Mouse (Mus musculus): Measurements from ENCODE around the gene Rab43. TPM values are rescaled to one million over a fixed set of nuclear protein-coding genes. Genes with fewer than 3 reads are reported as not detected.

Rab43 gene
- polyA plus RNA-seq, 1 experiment: 46.2 TPM

DNA sequence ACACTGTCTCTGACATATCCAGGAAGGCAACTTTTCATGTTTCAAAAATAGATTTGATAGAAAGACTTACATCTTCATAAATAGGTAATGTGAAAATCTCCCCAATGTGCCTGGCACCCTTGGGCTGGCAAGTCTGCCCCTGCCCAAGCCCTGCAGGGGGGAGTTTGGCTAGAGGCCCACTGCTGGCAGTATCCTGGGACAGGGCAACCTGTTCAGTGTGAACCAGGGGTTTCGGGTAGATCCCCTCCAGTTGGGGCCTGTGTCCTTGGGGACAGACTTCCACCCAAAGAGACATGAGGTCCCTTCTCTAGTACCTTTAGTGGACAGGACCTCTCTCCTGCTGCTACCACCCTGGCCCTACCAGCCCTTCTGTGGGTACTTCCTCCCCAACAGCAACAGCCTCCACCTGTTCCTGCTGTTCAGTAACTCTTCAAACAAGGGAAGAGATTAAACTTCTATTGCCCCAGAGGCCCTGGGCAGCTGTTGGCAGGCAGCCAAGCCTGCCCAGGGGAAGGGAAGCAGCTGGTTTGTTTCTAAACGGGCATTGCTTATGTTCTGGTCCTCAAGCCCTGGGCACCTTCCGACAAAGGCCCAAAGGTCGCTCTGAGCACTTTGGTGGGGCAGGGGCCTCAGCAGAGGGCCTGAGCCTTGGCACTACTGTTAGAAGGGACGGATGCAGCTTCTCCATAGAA is 22.9 kb downstream of the Rab43 start:
- no peak overlapping the region for H3K4me3 ChIP-seq (replicated peaks; ENCODE audit: extremely low read depth, low read depth, low read length)
- H3K4me1 ChIP-seq (ENCODE audit: control insufficient read depth, insufficient read depth, low read length): peaks cover 11% of the 10 kb centered on the region
- peak; percentile 54 for DNase-seq
- WGBS: 23% methylated on average over 5 of the region's 5 CpGs
- TF ChIP-seq CTCF (IDR thresholded peaks at IDR 0.05; ENCODE audit: insufficient read depth, low read length): no peak
- TF ChIP-seq POLR2A (IDR thresholded peaks at IDR 0.05; ENCODE audit: borderline replicate concordance, extremely low read depth, low read depth, low read length): no peak

GRCm38 (mm10) chr6:87788266-87788895 is 23.6 kb downstream of the Rab43 start:
- Histone ChIP-seq H3K4me3 (replicated peaks; ENCODE audit: extremely low read depth, low read depth, low read length) (no peak overlapping the region), H3K4me1 (ENCODE audit: control insufficient read depth, insufficient read depth, low read length) (peaks cover 11% of the 10 kb centered on the region)
- WGBS: 92% methylated on average over 9 of the region's 9 CpGs
- DNase-seq: no peak
- TF ChIP-seq CTCF (IDR thresholded peaks at IDR 0.05; ENCODE audit: insufficient read depth, low read length) (no peak), POLR2A (IDR thresholded peaks at IDR 0.05; ENCODE audit: borderline replicate concordance, extremely low read depth, low read depth, low read length) (no peak)

DNA sequence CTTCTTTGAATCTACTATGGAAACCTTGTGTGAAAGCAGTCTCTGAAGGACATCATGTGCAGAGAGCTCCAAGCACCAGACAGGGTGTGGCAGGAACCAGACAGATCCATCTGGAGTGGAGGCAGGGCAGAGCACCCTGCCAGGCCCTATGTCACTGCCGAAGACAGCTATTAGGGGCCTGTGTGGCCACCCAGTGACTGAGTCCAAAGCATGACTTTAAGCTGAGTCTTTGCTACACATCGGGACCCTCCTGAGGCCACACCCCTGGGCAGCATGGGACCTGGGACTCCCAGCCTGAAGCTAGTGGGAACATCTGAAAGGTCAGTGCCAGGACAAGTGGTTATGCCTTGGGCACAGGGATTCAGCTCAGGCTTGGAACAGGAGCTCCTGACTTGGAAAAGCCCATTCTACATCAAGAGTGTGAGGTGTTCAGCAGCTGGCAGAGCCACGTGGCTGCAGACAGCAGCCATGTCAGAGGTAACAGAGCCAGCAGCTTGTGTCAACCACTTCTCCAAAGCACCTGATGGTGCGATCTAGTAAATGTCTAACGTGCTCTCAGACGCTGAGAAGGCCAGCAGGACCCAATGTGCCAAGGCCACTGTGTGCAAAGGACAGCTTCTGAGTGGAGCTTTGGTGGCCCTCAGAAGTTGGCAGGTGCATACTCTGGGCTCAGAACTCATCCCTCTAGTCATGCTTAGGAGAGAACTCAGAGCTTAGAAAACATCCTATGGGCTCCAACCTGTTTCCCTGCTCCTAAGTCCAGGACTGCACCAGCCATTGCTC is 24.7 kb downstream of the Rab43 start:
- Histone ChIP-seq H3K4me3 (replicated peaks; ENCODE audit: extremely low read depth, low read depth, low read length) (no peak overlapping the region), H3K4me1 (ENCODE audit: control insufficient read depth, insufficient read depth, low read length) (peaks cover 11% of the 10 kb centered on the region)
- no peak for DNase-seq
- TF ChIP-seq POLR2A (IDR thresholded peaks at IDR 0.05; ENCODE audit: borderline replicate concordance, extremely low read depth, low read depth, low read length) (no peak), CTCF (IDR thresholded peaks at IDR 0.05; ENCODE audit: insufficient read depth, low read length) (no peak)
- 58% methylated on average over 6 of the region's 6 CpGs for WGBS

DNA sequence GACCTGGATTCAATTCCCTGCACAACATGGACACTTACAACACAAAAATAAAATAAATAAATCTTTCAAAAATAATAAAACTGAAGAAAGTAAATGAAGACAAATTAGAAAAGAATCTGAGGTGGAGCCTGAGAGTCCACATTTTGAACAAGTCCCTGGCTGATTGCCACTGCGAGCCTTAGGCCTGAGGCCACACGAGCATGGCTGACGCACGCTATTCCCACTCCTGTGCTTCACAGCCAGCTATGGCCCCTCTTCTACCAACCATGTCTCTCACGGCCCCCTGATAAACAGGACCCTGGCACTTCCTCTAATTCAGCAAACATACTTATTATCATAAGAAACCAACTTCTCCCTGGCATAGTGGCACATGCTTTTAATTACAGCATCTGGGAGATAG is 25.3 kb downstream of the Rab43 start:
- H3K4me3 ChIP-seq (replicated peaks; ENCODE audit: extremely low read depth, low read depth, low read length): no peak overlapping the region
- TF ChIP-seq POLR2A (IDR thresholded peaks at IDR 0.05; ENCODE audit: borderline replicate concordance, extremely low read depth, low read depth, low read length) (no peak), CTCF (IDR thresholded peaks at IDR 0.05; ENCODE audit: insufficient read depth, low read length) (no peak)
- H3K4me1 ChIP-seq (ENCODE audit: control insufficient read depth, insufficient read depth, low read length): peaks cover 11% of the 10 kb centered on the region
- 72% methylated on average over 5 of the region's 5 CpGs for WGBS
- no peak for DNase-seq

GRCm38 (mm10) chr6:87784033-87784432 is 27.9 kb downstream of the Rab43 start:
- Histone ChIP-seq H3K4me3 (replicated peaks; ENCODE audit: extremely low read depth, low read depth, low read length) (no peak overlapping the region), H3K4me1 (ENCODE audit: control insufficient read depth, insufficient read depth, low read length) (peaks cover 4% of the 10 kb centered on the region)
- TF ChIP-seq CTCF (IDR thresholded peaks at IDR 0.05; ENCODE audit: insufficient read depth, low read length) (no peak), POLR2A (IDR thresholded peaks at IDR 0.05; ENCODE audit: borderline replicate concordance, extremely low read depth, low read depth, low read length) (no peak)
- WGBS: 56% methylated on average over 8 of the region's 8 CpGs
- no peak for DNase-seq

DNA sequence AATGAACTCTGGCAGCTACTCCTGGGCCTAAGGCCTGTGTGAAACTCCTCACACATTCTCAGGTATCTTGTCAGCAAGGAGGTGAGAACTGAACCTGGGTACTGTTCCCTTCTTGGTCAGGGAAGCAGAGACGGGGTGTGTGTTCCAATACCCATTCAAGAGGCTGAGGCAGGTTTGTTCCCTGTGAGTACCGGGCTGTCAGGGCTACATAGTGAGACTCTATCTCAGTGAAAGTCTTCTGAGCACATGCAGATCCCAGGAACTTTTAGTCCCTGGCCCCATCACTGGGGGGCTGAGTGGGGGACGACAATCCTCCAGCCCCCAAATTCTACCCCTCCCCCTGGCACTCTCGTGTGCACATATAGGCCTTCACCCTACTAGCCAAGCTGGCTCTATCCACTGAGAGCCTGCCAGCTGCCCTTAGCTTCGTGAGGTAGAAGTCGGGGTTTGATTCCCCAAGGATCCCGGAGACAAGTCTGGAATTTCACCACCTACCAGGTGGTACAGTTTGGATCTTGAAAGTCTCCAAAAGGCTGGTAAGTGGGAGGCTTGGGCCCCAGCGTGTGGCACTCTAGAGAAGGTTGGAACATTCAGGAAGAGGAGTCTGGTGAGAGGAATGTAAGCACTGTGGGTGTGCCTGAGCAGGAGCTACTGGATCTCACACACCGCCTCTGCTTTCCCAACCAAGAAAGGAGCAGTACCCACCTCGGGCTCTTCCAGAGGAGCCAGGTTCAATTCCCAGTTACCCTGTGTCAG is 31.2 kb downstream of the Rab43 start:
- H3K4me1 ChIP-seq (ENCODE audit: control insufficient read depth, insufficient read depth, low read length): no peaks in the 10 kb centered on the region
- no peak for TF ChIP-seq CTCF (IDR thresholded peaks at IDR 0.05; ENCODE audit: insufficient read depth, low read length)
- TF ChIP-seq POLR2A (IDR thresholded peaks at IDR 0.05; ENCODE audit: borderline replicate concordance, extremely low read depth, low read depth, low read length): no peak
- 73% methylated on average over 10 of the region's 10 CpGs for WGBS
- H3K4me3 ChIP-seq (replicated peaks; ENCODE audit: extremely low read depth, low read depth, low read length): no peak overlapping the region
- no peak for DNase-seq

DNA sequence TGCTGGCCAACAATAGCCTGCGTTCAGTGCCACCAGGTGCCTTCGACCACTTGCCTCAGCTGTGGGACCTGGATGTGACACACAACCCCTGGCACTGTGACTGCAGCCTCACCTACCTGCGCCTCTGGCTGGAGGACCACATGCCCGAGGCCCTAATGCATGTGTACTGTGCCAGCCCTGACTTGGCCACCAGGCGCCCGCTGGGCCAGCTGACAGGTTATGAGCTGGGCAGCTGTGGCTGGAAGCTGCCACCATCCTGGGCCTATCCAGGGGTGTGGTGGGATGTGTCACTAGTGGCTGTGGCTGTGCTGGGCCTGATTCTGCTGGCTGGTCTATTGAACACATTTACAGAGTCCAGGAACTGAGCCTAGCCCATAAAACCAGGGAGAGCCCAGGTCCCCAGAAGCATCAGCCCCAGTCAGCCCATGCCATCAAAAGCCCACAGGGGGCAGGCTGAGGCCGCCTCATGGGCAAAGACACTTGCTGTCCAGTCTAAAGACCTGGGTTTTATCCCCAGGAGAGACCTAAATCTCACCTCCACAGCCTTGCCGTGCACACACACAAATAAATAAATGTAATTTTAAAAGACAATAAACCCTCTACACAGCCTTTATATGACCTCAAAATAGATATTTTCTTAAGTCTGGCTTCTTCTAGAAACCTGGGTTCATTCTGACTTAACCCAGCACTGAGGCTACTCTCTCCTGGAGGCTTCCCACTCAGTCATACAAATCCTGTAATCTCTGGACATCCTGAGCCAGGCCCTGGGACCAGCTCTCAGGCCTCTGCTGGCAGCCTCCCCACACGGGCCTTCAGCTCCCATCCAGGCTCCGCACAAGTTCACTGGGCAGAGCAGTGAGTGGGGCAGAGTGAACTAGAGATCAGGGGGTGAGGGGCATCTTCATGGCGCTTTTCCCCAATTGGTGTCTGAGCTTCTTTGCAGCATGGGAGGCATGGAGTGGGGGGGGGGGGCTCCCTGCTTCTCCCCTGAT is 32.5 kb downstream of the Rab43 start:
- 86% methylated on average over 11 of the region's 11 CpGs for WGBS
- no peak overlapping the region for H3K4me3 ChIP-seq (replicated peaks; ENCODE audit: extremely low read depth, low read depth, low read length)
- no peak for DNase-seq
- peak; percentile 37 for TF ChIP-seq CTCF (IDR thresholded peaks at IDR 0.05; ENCODE audit: insufficient read depth, low read length)
- TF ChIP-seq POLR2A (IDR thresholded peaks at IDR 0.05; ENCODE audit: borderline replicate concordance, extremely low read depth, low read depth, low read length): no peak
- no peaks in the 10 kb centered on the region for H3K4me1 ChIP-seq (ENCODE audit: control insufficient read depth, insufficient read depth, low read length)
